Mouse (Mus musculus): ENCODE data around the gene Hprt. TPM values are rescaled to one million over a fixed set of nuclear protein-coding genes. Genes with fewer than 3 reads are reported as not detected.
A peak's percentile ranks its signal among the peaks of the same experiment; 100 is the strongest.

Gene Hprt
- polyA plus RNA-seq, 1 experiment from 2014 or later = 152 TPM

DNA sequence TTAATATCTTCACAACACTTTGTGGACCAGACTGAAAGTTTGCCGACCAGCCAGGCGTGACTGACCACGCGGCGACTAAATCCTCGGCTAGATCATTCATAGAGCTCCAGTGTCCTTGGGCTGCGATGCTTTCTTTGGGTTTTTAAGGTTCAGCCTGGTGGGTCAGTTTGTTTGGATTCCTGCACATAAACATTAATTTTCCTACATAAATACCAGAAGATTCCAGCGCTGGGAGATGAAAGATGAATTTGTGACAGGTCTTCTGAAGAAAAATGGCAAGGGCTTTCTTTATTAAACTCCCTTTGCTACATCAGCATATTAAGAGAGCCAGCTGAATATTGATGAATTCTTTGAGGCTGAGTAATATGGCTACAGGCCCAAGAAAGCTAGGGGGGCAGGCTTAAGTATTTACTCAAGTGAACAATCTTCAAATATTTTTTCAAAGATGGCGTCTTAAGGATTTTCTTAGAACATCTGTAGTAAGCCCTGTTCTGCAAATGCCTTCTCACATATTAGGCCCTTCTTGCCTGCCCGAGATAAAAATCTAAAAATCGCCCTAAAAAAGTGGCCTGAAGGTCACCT lies 71.6 kb downstream of the Hprt start:
- H3K27me3 ChIP-seq = 0 out of 2 replicates have a peak, but pooled peaks cover 9% of the 10 kb centered on the region
- H3K27ac ChIP-seq = peak overlapping the region; percentile 41; the same call in 1 of the 2 replicates
- H3K4me1 ChIP-seq = peaks cover 15% of the 10 kb centered on the region; the same call in 1 of the 2 replicates
- H3K9me3 ChIP-seq (replicated peaks) = no peaks in the 10 kb centered on the region
- 20% methylated on average over 11 of the region's 11 CpGs for WGBS
- no peak overlapping the region for H3K9ac ChIP-seq
- H3K4me2 ChIP-seq = peak overlapping the region; percentile 56
- no peak overlapping the region; the same call in 1 of the 2 replicates for H3K4me3 ChIP-seq (replicated peaks)
- ATAC-seq (replicated peaks; ENCODE audit: low FRiP score) = no peak
- no peaks in the 10 kb centered on the region for H3K36me3 ChIP-seq

GRCm38 (mm10) chrX:53064406-53064805 lies 76.5 kb downstream of the Hprt start:
- Histone ChIP-seq H3K27ac (no peak overlapping the region), H3K4me2 (no peak overlapping the region), H3K4me1 (peaks cover 6% of the 10 kb centered on the region; the same call in 1 of the 2 replicates), H3K27me3 (no peaks in the 10 kb centered on the region), H3K9ac (no peak overlapping the region), H3K9me3 (replicated peaks) (no peaks in the 10 kb centered on the region), H3K4me3 (replicated peaks) (no peak overlapping the region), H3K36me3 (no peaks in the 10 kb centered on the region)
- no peak for ATAC-seq (replicated peaks; ENCODE audit: low FRiP score)
- 83% methylated on average over 3 of the region's 3 CpGs for WGBS

MicroRNAs encoded within 50 kb of the gene (microRNA counts, 519-probe panel; counts per million panel counts)
- microRNA mmu-miR-322 (3,736 counts per million, percentile 92 among the panel's probes with 10 or more counts), microRNA mmu-miR-351 (2,581 counts per million, percentile 53 among the panel's probes with 10 or more counts), microRNA mmu-miR-450a-3p (920 counts per million, percentile 2 among the panel's probes with 10 or more counts), microRNA mmu-miR-450a-5p (3,431 counts per million, percentile 89 among the panel's probes with 10 or more counts), microRNA mmu-miR-450b-3p (2,125 counts per million, percentile 21 among the panel's probes with 10 or more counts), microRNA mmu-miR-450b-5p (31.7 counts per million), microRNA mmu-miR-503 (2,207 counts per million, percentile 25 among the panel's probes with 10 or more counts), microRNA mmu-miR-542-3p (2,626 counts per million, percentile 57 among the panel's probes with 10 or more counts), microRNA mmu-miR-542-5p (2,880 counts per million, percentile 74 among the panel's probes with 10 or more counts)

Small RNAs within 50 kb of the gene (microRNA-seq; reads per million reads assigned to microRNA genes)
- gene Mir322 = 45,134 reads per million, percentile 99 among the genes with 10 or more reads in this experiment
- 6,205 reads per million, percentile 93 among the genes with 10 or more reads in this experiment for gene Mir351
- 31.2 reads per million, percentile 44 among the genes with 10 or more reads in this experiment for gene Mir450-1
- gene Mir450-2 = 9.9 reads per million, percentile 28 among the genes with 10 or more reads in this experiment
- 201 reads per million, percentile 66 among the genes with 10 or more reads in this experiment for gene Mir450b
- 927 reads per million, percentile 79 among the genes with 10 or more reads in this experiment for gene Mir503
- gene Mir542 = 847 reads per million, percentile 78 among the genes with 10 or more reads in this experiment

Other genes with a start within 250 kb of the Hprt start
- 5.7 and 6.3 TPM in 2 replicates for gene Ccdc160, start 196.9 kb upstream of the Hprt start, polyA plus RNA-seq (2015; fragmentation: Nextera tagmentation; extraction: Ambion mirVana)
- gene Phf6, start 75.9 kb upstream of the Hprt start, polyA plus RNA-seq (2015; fragmentation: Nextera tagmentation; extraction: Ambion mirVana) = 44.6 and 50.1 TPM in 2 replicates